Mouse (Mus musculus): ENCODE results near the gene Ucp2. TPM values are rescaled to one million over a fixed set of nuclear protein-coding genes. Genes with fewer than 3 reads are reported as not detected.

Gene Ucp2
- polyA plus RNA-seq, 1 experiment, result 387 TPM

- Histone ChIP-seq H3K27me3 (ENCODE audit: control insufficient read depth, insufficient read depth, insufficient read length) (no peaks in the 10 kb centered on the region), H3ac (ENCODE audit: control insufficient read depth, insufficient read length) (no peak overlapping the region), H3K4me3 (no peak overlapping the region), H3K36me3 (ENCODE audit: control insufficient read depth, insufficient read depth) (no peaks in the 10 kb centered on the region), H3K4me2 (ENCODE audit: low read depth) (peak overlapping the region; percentile 24), H3K79me2 (ENCODE audit: control insufficient read depth, insufficient read depth) (no peaks in the 10 kb centered on the region)
- TF ChIP-seq TCF12 (IDR thresholded peaks at IDR 0.05; ENCODE audit: insufficient read depth, poor library complexity, severe bottlenecking) (peak; percentile 47), CEBPB (IDR thresholded peaks at IDR 0.05; ENCODE audit: insufficient read depth, poor library complexity, severe bottlenecking) (no peak), MAX (IDR thresholded peaks at IDR 0.05; ENCODE audit: low read depth) (no peak), MYOD1 (IDR thresholded peaks at IDR 0.05; ENCODE audit: control insufficient read depth in 1 of 3, insufficient read length in 2 of 3, low read depth in 2 of 3) (peak in 2 of 3 experiments; percentile 60 to 84), POLR2A (IDR thresholded peaks at IDR 0.05; ENCODE audit: insufficient read length, low read depth) (no peak), MYOG (IDR thresholded peaks at IDR 0.05; ENCODE audit: control insufficient read depth in 1 of 3, insufficient read depth in 1 of 3, insufficient read length in 2 of 3, low read depth in 2 of 3) (peak; percentile 23 to 88 (median 77))
Measured at GRCm38 (mm10) chr7:100469502-100469901, 23.6 kb upstream of the Ucp2 start.

GRCm38 (mm10) chr7:100470796-100471406 lies 22.2 kb upstream of the Ucp2 start:
- TF ChIP-seq POLR2A (IDR thresholded peaks at IDR 0.05; ENCODE audit: insufficient read length, low read depth) (no peak), REST (IDR thresholded peaks at IDR 0.05; ENCODE audit: insufficient read depth, insufficient read length) (no peak), MAX (IDR thresholded peaks at IDR 0.05; ENCODE audit: low read depth) (no peak), TCF3 (IDR thresholded peaks at IDR 0.05; ENCODE audit: insufficient read length, low read depth) (no peak), E2F4 (IDR thresholded peaks at IDR 0.05; ENCODE audit: insufficient read depth) (no peak), MYOD1 (IDR thresholded peaks at IDR 0.05; ENCODE audit: control insufficient read depth in 1 of 3, insufficient read length in 2 of 3, low read depth in 2 of 3) (no peak)
- Histone ChIP-seq H3ac (ENCODE audit: control insufficient read depth, insufficient read length) (no peak overlapping the region), H3K4me3 (no peak overlapping the region), H3K79me2 (ENCODE audit: control insufficient read depth, insufficient read depth) (no peaks in the 10 kb centered on the region), H3K36me3 (ENCODE audit: control insufficient read depth, insufficient read depth) (no peaks in the 10 kb centered on the region), H3K27me3 (ENCODE audit: control insufficient read depth, insufficient read depth, insufficient read length) (no peaks in the 10 kb centered on the region), H3K4me2 (ENCODE audit: low read depth) (no peak overlapping the region)

- TF ChIP-seq REST (IDR thresholded peaks at IDR 0.05; ENCODE audit: insufficient read depth, insufficient read length), result no peak
- no peak for TF ChIP-seq CEBPB (IDR thresholded peaks at IDR 0.05; ENCODE audit: insufficient read depth, poor library complexity, severe bottlenecking)
- TF ChIP-seq TCF3 (IDR thresholded peaks at IDR 0.05; ENCODE audit: insufficient read length, low read depth), result no peak
- no peak for TF ChIP-seq E2F4 (IDR thresholded peaks at IDR 0.05; ENCODE audit: insufficient read depth)
- no peak for TF ChIP-seq POLR2A (IDR thresholded peaks at IDR 0.05; ENCODE audit: insufficient read length, low read depth)
- no peak for TF ChIP-seq MYOD1 (IDR thresholded peaks at IDR 0.05; ENCODE audit: control insufficient read depth in 1 of 3, insufficient read length in 2 of 3, low read depth in 2 of 3)
- no peak for TF ChIP-seq MYOG (IDR thresholded peaks at IDR 0.05; ENCODE audit: control insufficient read depth in 1 of 3, insufficient read depth in 1 of 3, insufficient read length in 2 of 3, low read depth in 2 of 3)
- TF ChIP-seq USF1 (IDR thresholded peaks at IDR 0.05; ENCODE audit: low read depth), result no peak
- no peak for TF ChIP-seq POLR2AphosphoS2 (IDR thresholded peaks at IDR 0.05; ENCODE audit: insufficient read length, low read depth)
- TF ChIP-seq TCF12 (IDR thresholded peaks at IDR 0.05; ENCODE audit: insufficient read depth, poor library complexity, severe bottlenecking), result no peak
- no peak for TF ChIP-seq SRF (IDR thresholded peaks at IDR 0.05; ENCODE audit: control insufficient read depth, insufficient read length, low read depth)
- no peak for TF ChIP-seq MAX (IDR thresholded peaks at IDR 0.05; ENCODE audit: low read depth)
- Histone ChIP-seq H3K4me2 (ENCODE audit: low read depth) (no peak overlapping the region), H3K36me3 (ENCODE audit: control insufficient read depth, insufficient read depth) (no peaks in the 10 kb centered on the region), H3K4me3 (no peak overlapping the region), H3K79me2 (ENCODE audit: control insufficient read depth, insufficient read depth) (no peaks in the 10 kb centered on the region), H3ac (ENCODE audit: control insufficient read depth, insufficient read length) (no peak overlapping the region), H3K27me3 (ENCODE audit: control insufficient read depth, insufficient read depth, insufficient read length) (no peaks in the 10 kb centered on the region)
Measured at GRCm38 (mm10) chr7:100471407-100471797, 21.7 kb upstream of the Ucp2 start.

DNA sequence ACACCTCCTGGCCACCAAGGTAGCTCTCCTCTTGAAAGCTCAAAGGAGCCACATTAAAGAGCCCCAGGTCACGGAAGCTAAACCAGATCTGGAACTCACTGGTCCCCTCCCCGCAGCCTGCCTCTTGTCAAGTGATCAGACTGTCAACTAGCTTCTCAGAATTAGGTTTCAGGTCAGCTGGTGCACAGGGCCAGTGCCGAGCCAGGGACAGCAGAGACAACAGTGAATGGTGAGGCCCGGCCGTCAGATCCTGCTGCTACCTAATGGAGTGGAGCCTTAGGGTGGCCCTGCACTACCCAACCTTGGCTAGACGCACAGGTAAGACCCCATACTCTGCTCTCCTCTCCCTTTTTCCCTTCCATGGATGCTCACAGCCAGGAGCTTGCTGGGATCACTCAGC lies 20.4 kb upstream of the Ucp2 start, which contains the start of gene Ucp3:
Ucp3 (plus strand) TSS at position 214 of the 400 bp plus-strand sequence.
- H3ac ChIP-seq (ENCODE audit: control insufficient read depth, insufficient read length), result no peak within 1 kb of the TSS
- H3K4me3 ChIP-seq, result no peak within 1 kb of the TSS
- peak within 1 kb of the TSS; percentile 40 for H3K4me2 ChIP-seq (ENCODE audit: low read depth)
- H3K27me3 ChIP-seq (ENCODE audit: control insufficient read depth, insufficient read depth, insufficient read length), result no peaks in the 10 kb centered on the region
- H3K79me2 ChIP-seq (ENCODE audit: control insufficient read depth, insufficient read depth), result no peaks in the 10 kb centered on the region
- TF ChIP-seq USF1 (IDR thresholded peaks at IDR 0.05; ENCODE audit: low read depth) (no peak), REST (IDR thresholded peaks at IDR 0.05; ENCODE audit: insufficient read depth, insufficient read length) (no peak), MYOD1 (IDR thresholded peaks at IDR 0.05; ENCODE audit: control insufficient read depth in 1 of 3, insufficient read length in 2 of 3, low read depth in 2 of 3) (no peak), MYOG (IDR thresholded peaks at IDR 0.05; ENCODE audit: control insufficient read depth in 1 of 3, insufficient read depth in 1 of 3, insufficient read length in 2 of 3, low read depth in 2 of 3) (no peak), E2F4 (IDR thresholded peaks at IDR 0.05; ENCODE audit: insufficient read depth) (no peak), TCF12 (IDR thresholded peaks at IDR 0.05; ENCODE audit: insufficient read depth, poor library complexity, severe bottlenecking) (no peak), SRF (IDR thresholded peaks at IDR 0.05; ENCODE audit: control insufficient read depth, insufficient read length, low read depth) (no peak), POLR2A (IDR thresholded peaks at IDR 0.05; ENCODE audit: insufficient read length, low read depth) (peak; percentile 45), POLR2AphosphoS2 (IDR thresholded peaks at IDR 0.05; ENCODE audit: insufficient read length, low read depth) (peak; percentile 26)
- no peaks in the 10 kb centered on the region for H3K36me3 ChIP-seq (ENCODE audit: control insufficient read depth, insufficient read depth)

GRCm38 (mm10) chr7:100473846-100474454 lies 19.2 kb upstream of the Ucp2 start:
- no peak overlapping the region for H3K4me3 ChIP-seq
- H3K27me3 ChIP-seq (ENCODE audit: control insufficient read depth, insufficient read depth, insufficient read length), result no peaks in the 10 kb centered on the region
- no peaks in the 10 kb centered on the region for H3K36me3 ChIP-seq (ENCODE audit: control insufficient read depth, insufficient read depth)
- H3K4me2 ChIP-seq (ENCODE audit: low read depth), result peak overlapping the region; percentile 40
- H3ac ChIP-seq (ENCODE audit: control insufficient read depth, insufficient read length), result no peak overlapping the region
- no peaks in the 10 kb centered on the region for H3K79me2 ChIP-seq (ENCODE audit: control insufficient read depth, insufficient read depth)
- TF ChIP-seq TCF12 (IDR thresholded peaks at IDR 0.05; ENCODE audit: insufficient read depth, poor library complexity, severe bottlenecking), result no peak
- no peak for TF ChIP-seq MYOD1 (IDR thresholded peaks at IDR 0.05; ENCODE audit: control insufficient read depth in 1 of 3, insufficient read length in 2 of 3, low read depth in 2 of 3)
- TF ChIP-seq MYOG (IDR thresholded peaks at IDR 0.05; ENCODE audit: control insufficient read depth in 1 of 3, insufficient read depth in 1 of 3, insufficient read length in 2 of 3, low read depth in 2 of 3), result no peak
- TF ChIP-seq POLR2A (IDR thresholded peaks at IDR 0.05; ENCODE audit: insufficient read length, low read depth), result no peak
- TF ChIP-seq E2F4 (IDR thresholded peaks at IDR 0.05; ENCODE audit: insufficient read depth), result no peak
- TF ChIP-seq MAX (IDR thresholded peaks at IDR 0.05; ENCODE audit: low read depth), result no peak
- TF ChIP-seq POLR2AphosphoS2 (IDR thresholded peaks at IDR 0.05; ENCODE audit: insufficient read length, low read depth), result no peak
- no peak for TF ChIP-seq SRF (IDR thresholded peaks at IDR 0.05; ENCODE audit: control insufficient read depth, insufficient read length, low read depth)
- TF ChIP-seq REST (IDR thresholded peaks at IDR 0.05; ENCODE audit: insufficient read depth, insufficient read length), result no peak
- no peak for TF ChIP-seq TCF3 (IDR thresholded peaks at IDR 0.05; ENCODE audit: insufficient read length, low read depth)
